In the genomic region with DNA sequence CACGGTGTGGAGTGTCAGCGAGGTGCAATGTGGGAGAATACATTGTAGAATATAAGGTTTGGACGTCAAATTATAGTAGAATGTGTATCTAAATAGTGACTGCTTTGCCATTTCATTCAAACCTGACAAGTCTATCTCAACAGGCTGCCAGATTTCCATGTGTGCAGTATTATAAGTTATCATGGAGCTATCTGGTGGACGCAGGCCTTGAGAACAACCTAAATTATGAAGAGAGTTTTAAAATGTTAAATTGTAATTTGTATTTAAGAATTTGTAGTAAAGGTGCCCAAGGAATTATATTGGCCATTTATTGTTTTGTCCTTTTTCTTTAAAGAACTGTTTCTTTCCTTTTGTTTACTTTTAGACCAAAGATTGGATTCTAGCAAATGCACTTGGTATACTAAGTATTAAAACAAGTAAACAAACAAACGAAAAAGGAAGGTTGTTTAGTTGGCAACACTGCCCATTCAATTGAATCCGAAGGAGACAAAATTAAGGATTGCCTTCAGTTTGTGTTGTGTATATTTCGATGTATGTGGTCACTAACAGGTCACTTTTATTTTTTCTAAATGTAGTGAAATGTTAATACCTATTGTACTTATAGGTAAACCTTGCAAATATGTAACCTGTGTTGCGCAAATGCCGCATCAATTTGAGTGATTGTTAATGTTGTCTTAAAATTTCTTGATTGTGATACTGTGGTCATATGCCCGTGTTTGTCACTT, we compare ENCODE assay signal across 16 mouse cellular contexts. TPM values are rescaled to one million over a fixed set of nuclear protein-coding genes. Genes with fewer than 3 reads are reported as not detected.
DNase-seq lines count a peak whose midpoint lies in the region; ATAC-seq and TF ChIP-seq lines count a peak whose summit lies in the region.
"Had no signal": no experiment of that assay in that cellular context is flagged by ENCODE, and none has a peak within 500 bp of the region (broad histone marks: within the 10 kb centered on the region; RNA-seq: fewer than 3 reads in every experiment).

No protein-coding gene starts in this region.

- intact Hi-C loops in gastrocnemius, adult 2 months (cut with DNase I), result no loop called here

- no peak overlapping the region for H3K9ac ChIP-seq in midbrain, embryonic 11.5 days (ENCODE audit: low read length)
- no peak overlapping the region for H3K9ac ChIP-seq in hindbrain, embryonic 12.5 days
- H3K9ac ChIP-seq: liver, embryonic 13.5 days had no signal

- no peak for TF ChIP-seq CTCF in gastrocnemius, adult 2 months (IDR thresholded peaks at IDR 0.05)

- no peaks in the 10 kb centered on the region for H3K36me3 ChIP-seq in midbrain, embryonic 11.5 days (ENCODE audit: control insufficient read depth, insufficient read depth, low read length)
- no peaks in the 10 kb centered on the region for H3K36me3 ChIP-seq in midbrain, embryonic 10.5 days
- H3K36me3 ChIP-seq in hindbrain, embryonic 12.5 days, result no peaks in the 10 kb centered on the region
- H3K36me3 ChIP-seq: liver, embryonic 13.5 days had no signal

- H3K4me1 ChIP-seq in midbrain, embryonic 11.5 days (ENCODE audit: control insufficient read depth, insufficient read depth, low read length), result peaks cover 4% of the 10 kb centered on the region; the same call in 1 of the 2 replicates
- peaks cover 24% of the 10 kb centered on the region for H3K4me1 ChIP-seq in midbrain, embryonic 10.5 days
- H3K4me1 ChIP-seq in hindbrain, embryonic 12.5 days, result peaks cover 16% of the 10 kb centered on the region

- 12% methylated on average over 10 of the region's 10 CpGs for WGBS in midbrain, embryonic 11.5 days
- WGBS in midbrain, embryonic 10.5 days, result 12% methylated on average over 10 of the region's 10 CpGs
- 14% methylated on average over 10 of the region's 10 CpGs for WGBS in hindbrain, embryonic 12.5 days

- H3K4me3 ChIP-seq in midbrain, embryonic 11.5 days (ENCODE audit: low read depth, low read length), result no peak overlapping the region; the same call in 1 of the 2 replicates
- H3K4me3 ChIP-seq in midbrain, embryonic 10.5 days, result no peak overlapping the region
- peak overlapping the region; percentile 37; the same call in 1 of the 2 replicates for H3K4me3 ChIP-seq in hindbrain, embryonic 12.5 days
- H3K4me3 ChIP-seq in gastrocnemius, adult 2 months, result no peak overlapping the region
- H3K4me3 ChIP-seq: liver, embryonic 13.5 days had no signal

- no peak for ATAC-seq in midbrain, embryonic 11.5 days (ENCODE audit: low FRiP score)
- no peak for ATAC-seq in hindbrain, embryonic 12.5 days (ENCODE audit: low FRiP score)
- no peak for ATAC-seq in monocyte, adult 5-6 weeks (replicated peaks; ENCODE audit: insufficient number of reproducible peaks, low FRiP score, low TSS enrichment, poor library complexity, severe bottlenecking)

- peak; percentile 8 for DNase-seq in embryo, embryonic 10 days (ENCODE audit: low spot score)
- DNase-seq in embryo, embryonic 9.5 days (ENCODE audit: extremely low spot score), result no peak
- DNase-seq in midbrain, embryonic 11.5 days (ENCODE audit: low spot score, missing footprints), result peak; percentile 93
- DNase-seq in midbrain, embryonic 10.5 days (ENCODE audit: low spot score), result no peak
- DNase-seq in urinary bladder, adult 2 months (ENCODE audit: low spot score), result no peak
- no peak for DNase-seq in gastrocnemius, adult 2 months
- DNase-seq: adrenal gland, adult 8-10 months; gastrocnemius, postnatal 14 days; kidney, adult 11 months; kidney, postnatal 4 days; liver, embryonic 13.5 days had no signal

- H3K27me3 ChIP-seq in midbrain, embryonic 11.5 days (ENCODE audit: control insufficient read depth, insufficient read depth, low read length), result peaks cover 79% of the 10 kb centered on the region
- H3K27me3 ChIP-seq in midbrain, embryonic 10.5 days (ENCODE audit: low read depth, poor library complexity, severe bottlenecking), result peaks cover 100% of the 10 kb centered on the region
- H3K27me3 ChIP-seq in hindbrain, embryonic 12.5 days, result peaks cover 68% of the 10 kb centered on the region

- no peak overlapping the region for H3K4me2 ChIP-seq in midbrain, embryonic 11.5 days
- no peak overlapping the region for H3K4me2 ChIP-seq in hindbrain, embryonic 12.5 days (replicated peaks)
- H3K4me2 ChIP-seq: liver, embryonic 13.5 days had no signal

- H3K27ac ChIP-seq in midbrain, embryonic 11.5 days (ENCODE audit: low read depth, low read length), result no peak overlapping the region
- H3K27ac ChIP-seq in midbrain, embryonic 10.5 days (replicated peaks), result no peak overlapping the region
- no peak overlapping the region for H3K27ac ChIP-seq in hindbrain, embryonic 12.5 days
- H3K27ac ChIP-seq in gastrocnemius, adult 2 months, result no peak overlapping the region
- H3K27ac ChIP-seq: liver, embryonic 13.5 days; macrophage had no signal

- H3K9me3 ChIP-seq in midbrain, embryonic 11.5 days (ENCODE audit: control insufficient read depth, low read length), result no peaks in the 10 kb centered on the region
- H3K9me3 ChIP-seq in midbrain, embryonic 10.5 days (replicated peaks), result no peaks in the 10 kb centered on the region
- H3K9me3 ChIP-seq in hindbrain, embryonic 12.5 days (replicated peaks), result no peaks in the 10 kb centered on the region
- H3K9me3 ChIP-seq: liver, embryonic 13.5 days had no signal

RNA-seq across cellular contexts. Expression of gene Gm43517, which starts 1.3 kb away (rescaled TPM):
- polyA plus RNA-seq in midbrain, embryonic 11.5 days (2014; fragmentation: Nextera tagmentation; extraction: Ambion mirVana), result 0.07 TPM in 1 of 2 replicates, not detected in the other
- 0.05 TPM in 1 of 2 replicates, not detected in the other for polyA plus RNA-seq in midbrain, embryonic 10.5 days (2016; fragmentation: Nextera tagmentation; extraction: Ambion mirVana)
- 0.07 and 0.08 TPM in 2 replicates for polyA plus RNA-seq in hindbrain, embryonic 12.5 days (2016; fragmentation: Nextera tagmentation; extraction: Ambion mirVana)
- total RNA-seq in monocyte, adult 5-6 weeks (2017), result not detected in 3 replicates
- polyA plus RNA-seq in urinary bladder, adult 2 months (2012; rRNA removed), result not detected in 2 replicates
- not detected for total RNA-seq in gastrocnemius, adult 2 months (2021)
- total RNA-seq: adrenal gland, adult 8-10 months; gastrocnemius, postnatal 14 days had no signal
- polyA plus RNA-seq: heart, embryonic 16.5 days; liver, embryonic 13.5 days; macrophage; stomach, embryonic 16.5 days had no signal

RNA-seq across cellular contexts. Expression of gene Foxg1, which starts 3.8 kb away (rescaled TPM):
- 0.41 and 0.92 TPM in 2 replicates for polyA plus RNA-seq in midbrain, embryonic 11.5 days (2014; fragmentation: Nextera tagmentation; extraction: Ambion mirVana)
- 0.31 and 0.42 TPM in 2 replicates for polyA plus RNA-seq in midbrain, embryonic 10.5 days (2016; fragmentation: Nextera tagmentation; extraction: Ambion mirVana)
- polyA plus RNA-seq in hindbrain, embryonic 12.5 days (2016; fragmentation: Nextera tagmentation; extraction: Ambion mirVana), result 0.68 and 1.9 TPM in 2 replicates
- not detected in 3 replicates for total RNA-seq in monocyte, adult 5-6 weeks (2017)
- not detected in 2 replicates for polyA plus RNA-seq in urinary bladder, adult 2 months (2012; rRNA removed)
- not detected for total RNA-seq in gastrocnemius, adult 2 months (2021)
- total RNA-seq: adrenal gland, adult 8-10 months; gastrocnemius, postnatal 14 days had no signal
- polyA plus RNA-seq: macrophage had no signal

Comparison
In these comparisons a context has a peak if more than half of its experiments do, and no peak if none do; other contexts are left out.
1. DNase-seq: peak in embryo, embryonic 10 days (single experiment) and midbrain, embryonic 11.5 days (single experiment); none in embryo, embryonic 9.5 days (single experiment), midbrain, embryonic 10.5 days (single experiment), urinary bladder, adult 2 months (single experiment) and gastrocnemius, adult 2 months (single experiment).